Mouse (Mus musculus) ES-E14 (cell line): ENCODE measurements around the gene Ppara. TPM values are rescaled to one million over a fixed set of nuclear protein-coding genes. Genes with fewer than 3 reads are reported as not detected.

ENCODE experiments used
- DNase-seq: peaks from one replicate; pipeline ENCODE4 v3.0.0-alpha.2; 2013; ENCODE audit warnings: low read depth, low spot score
- H3K27ac ChIP-seq: 2 replicates; pipeline ENCODE4 v1.5.1; 2012; ENCODE audit warnings: low read depth, mild to moderate bottlenecking, low read length, moderate library complexity, mixed read lengths; ENCODE audit not compliant: poor library complexity, insufficient read depth, severe bottlenecking
- H3K36me3 ChIP-seq: 2 replicates; pipeline ENCODE4 v1.6.1; 2012; ENCODE audit warnings: mild to moderate bottlenecking, low read length, moderate library complexity, mixed read lengths; ENCODE audit not compliant: control insufficient read depth, poor library complexity, insufficient read depth, severe bottlenecking
- H3K4me1 ChIP-seq, 2 experiments: fragments of 150-350 bp in 1 of 2; sonication (generic) in 1 of 2; 2 replicates each; pipeline ENCODE4 v1.6.1; 2012; ENCODE audit warnings: low read length in 2 of 2, mild to moderate bottlenecking in 1 of 2, mixed read lengths in 1 of 2; ENCODE audit not compliant: control insufficient read depth in 2 of 2, insufficient read depth in 2 of 2, poor library complexity in 1 of 2
- H3K4me3 ChIP-seq, 2 experiments: fragments of 150-350 bp in 1 of 2; sonication (generic) in 1 of 2; 2 replicates each; pipeline ENCODE4 v1.5.1; 2012; ENCODE audit warnings: low read length in 2 of 2, low read depth in 1 of 2, mild to moderate bottlenecking in 1 of 2, mixed read lengths in 1 of 2; ENCODE audit not compliant: insufficient read depth in 1 of 2, poor library complexity in 1 of 2, severe bottlenecking in 1 of 2
- H3K9ac ChIP-seq: 2 replicates; pipeline ENCODE4 v1.6.1; 2012; ENCODE audit warnings: low read depth, mild to moderate bottlenecking, low read length, mixed read lengths; ENCODE audit not compliant: poor library complexity, insufficient read depth, severe bottlenecking
- H3K9me3 ChIP-seq: fragments of 150-350 bp; sonication (generic); 2 replicates; pipeline ENCODE4 v1.6.1; 2012; ENCODE audit warnings: low read depth, mild to moderate bottlenecking, low read length; ENCODE audit not compliant: control insufficient read depth, insufficient read depth
- CHD2 ChIP-seq: IDR thresholded peaks from 2 replicates; pipeline ENCODE4 v1.6.1; 2014; ENCODE audit warnings: mild to moderate bottlenecking, low read depth, low read length, inconsistent platforms
- HCFC1 ChIP-seq: IDR thresholded peaks from 2 replicates; pipeline ENCODE4 v1.6.1; 2012; ENCODE audit warnings: low read length, inconsistent platforms, borderline replicate concordance; ENCODE audit not compliant: insufficient read depth
- MAFK ChIP-seq: IDR thresholded peaks from 2 replicates; pipeline ENCODE4 v1.6.1; 2014; ENCODE audit warnings: mild to moderate bottlenecking, low read depth, low read length, inconsistent platforms; ENCODE audit not compliant: insufficient read depth
- ZC3H11A ChIP-seq: IDR thresholded peaks from 2 replicates; pipeline ENCODE4 v1.6.1; 2012; ENCODE audit warnings: low read depth, mild to moderate bottlenecking, inconsistent platforms, low read length, borderline replicate concordance
- ZNF384 ChIP-seq: IDR thresholded peaks from 2 replicates; pipeline ENCODE4 v1.6.1; 2012; ENCODE audit warnings: low read depth, low read length, inconsistent platforms
- in situ Hi-C, 2 experiments: fragments of 600-800 bp; cut with MboI; formaldehyde crosslinking; loops; one replicate each; pipeline ENCODE4 v1.15.1; 2025; ENCODE audit warnings: low sequenced_read_pairs in 2 of 2, inconsistent platforms in 1 of 2; ENCODE audit not compliant: unreplicated experiment in 2 of 2
- total RNA-seq: library from RNA; depleted of rRNA; stranded (reverse); fragments of 300-350 nt; gene quantifications from 2 replicates; pipeline ENCODE4 v1.2.3, GENCODE M21; 2012; rRNA removed

Gene Ppara
- total RNA-seq, 1 experiment, result 0.09 TPM

GRCm38 (mm10) chr15:85840983-85841382, 106.2 kb downstream of the Ppara start:
- peaks cover 0 to 12% of the 10 kb centered on the region in 2 experiments; a peak in 2 of 4 replicates for H3K4me1 ChIP-seq
- no peak overlapping the region for H3K27ac ChIP-seq
- no peak overlapping the region for H3K4me3 ChIP-seq
- H3K9ac ChIP-seq, result no peak overlapping the region
- TF ChIP-seq MAFK (no peak), ZC3H11A (no peak), ZNF384 (no peak), HCFC1 (no peak), CHD2 (no peak)
- no peaks in the 10 kb centered on the region for H3K9me3 ChIP-seq
- in situ Hi-C loops, result no loop called here
- no peak for DNase-seq
- no peaks in the 10 kb centered on the region for H3K36me3 ChIP-seq

GRCm38 (mm10) chr15:85841796-85842360, 107.1 kb downstream of the Ppara start:
- TF ChIP-seq MAFK (no peak), CHD2 (no peak)

GRCm38 (mm10) chr15:85845071-85845470, 110.3 kb downstream of the Ppara start:
- H3K36me3 ChIP-seq, result no peaks in the 10 kb centered on the region
- peaks cover 0 to 12% of the 10 kb centered on the region in 2 experiments; a peak in 2 of 4 replicates for H3K4me1 ChIP-seq
- H3K27ac ChIP-seq, result no peak overlapping the region
- TF ChIP-seq HCFC1 (no peak), CHD2 (no peak), MAFK (no peak), ZNF384 (no peak), ZC3H11A (no peak)
- H3K4me3 ChIP-seq, result no peak overlapping the region
- no peaks in the 10 kb centered on the region for H3K9me3 ChIP-seq
- DNase-seq, result no peak
- in situ Hi-C loops, result no loop called here
- no peak overlapping the region for H3K9ac ChIP-seq

More at GRCm38 (mm10) chr15:85841796-85842360, 107.1 kb downstream of the Ppara start:
- in situ Hi-C loops, result no loop called here
- no peak overlapping the region for H3K4me3 ChIP-seq
- no peak for DNase-seq
- H3K4me1 ChIP-seq, result peaks cover 0 to 12% of the 10 kb centered on the region in 2 experiments; a peak in 2 of 4 replicates
- H3K9ac ChIP-seq, result no peak overlapping the region
- no peaks in the 10 kb centered on the region for H3K36me3 ChIP-seq
- H3K27ac ChIP-seq, result no peak overlapping the region
- H3K9me3 ChIP-seq, result no peaks in the 10 kb centered on the region

DNA sequence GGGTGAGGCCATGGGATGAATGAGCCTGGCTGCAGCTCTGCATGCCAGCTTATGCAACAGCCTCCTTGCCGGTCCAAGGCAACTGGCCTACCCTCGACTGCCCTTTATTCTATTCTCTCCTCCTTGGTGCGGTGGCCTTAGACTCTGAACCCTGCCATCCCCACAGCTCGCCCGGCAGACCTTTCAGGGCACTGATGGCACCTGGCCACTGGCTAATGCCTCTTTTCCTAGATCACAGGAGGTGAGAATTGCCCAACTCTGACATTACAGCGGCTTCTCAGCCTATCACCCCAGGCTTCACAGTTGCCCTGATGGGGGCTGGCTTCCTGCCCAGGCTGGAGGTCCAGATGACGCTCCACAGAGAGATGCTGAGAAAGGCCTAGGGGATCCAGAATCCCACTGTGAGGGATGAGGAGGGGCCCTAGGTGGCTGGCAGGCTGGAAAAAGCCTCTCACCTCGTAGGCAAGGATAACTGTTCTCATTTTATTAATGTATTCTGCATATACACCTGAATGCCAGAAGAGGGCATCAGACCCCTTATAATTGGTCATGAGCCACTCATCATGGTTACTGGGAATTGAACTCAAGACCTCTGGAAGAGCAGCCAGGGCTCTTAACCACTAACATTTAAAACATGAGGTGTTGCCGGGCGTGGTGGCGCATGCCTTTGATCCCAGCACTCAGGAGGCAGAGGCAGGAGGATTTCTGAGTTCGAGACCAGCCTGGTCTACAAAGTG, 117.0 kb downstream of the Ppara start:
- DNase-seq, result no peak
- H3K4me3 ChIP-seq, result no peak overlapping the region
- no peaks in the 10 kb centered on the region for H3K4me1 ChIP-seq
- H3K36me3 ChIP-seq, result no peaks in the 10 kb centered on the region
- H3K27ac ChIP-seq, result no peak overlapping the region
- no peak for TF ChIP-seq ZNF384
- TF ChIP-seq CHD2, result no peak
- no peak for TF ChIP-seq ZC3H11A
- TF ChIP-seq HCFC1, result no peak
- no peak for TF ChIP-seq MAFK
- in situ Hi-C loops, result no loop called here
- no peak overlapping the region for H3K9ac ChIP-seq
- H3K9me3 ChIP-seq, result no peaks in the 10 kb centered on the region

Other genes with a start within 250 kb of the Ppara start
- gene 7530416G11Rik, start 231.8 kb upstream of the Ppara start, total RNA-seq, result not detected in 2 replicates
- 11.2 and 15.5 TPM in 2 replicates for gene Wnt7b, start 152.5 kb upstream of the Ppara start, total RNA-seq
- gene Cdpf1, start 76.7 kb downstream of the Ppara start, total RNA-seq, result 12.9 and 22.6 TPM in 2 replicates
- gene Pkdrej, start 86.8 kb downstream of the Ppara start, total RNA-seq, result 0.09 and 0.11 TPM in 2 replicates
- gene Ttc38, start 97.3 kb downstream of the Ppara start, total RNA-seq, result 3.0 and 3.3 TPM in 2 replicates
- 114 and 140 TPM in 2 replicates for gene Gtse1, start 124.8 kb downstream of the Ppara start, total RNA-seq
- 30.4 and 32.2 TPM in 2 replicates for gene Trmu, start 144.3 kb downstream of the Ppara start, total RNA-seq